Comparison of ENCODE assay signal across 8 mouse cellular contexts in genomic region chr11:102061236-102061940, GRCm38 (mm10). TPM values are rescaled to one million over a fixed set of nuclear protein-coding genes. Genes with fewer than 3 reads are reported as not detected.
DNase-seq lines count a peak whose midpoint lies in the region; ATAC-seq and TF ChIP-seq lines count a peak whose summit lies in the region.

No protein-coding gene starts in this region.

- peak; percentile 56 for ATAC-seq in hindbrain, embryonic 11.5 days (ENCODE audit: low FRiP score)
- peak; percentile 72 for ATAC-seq in lung, embryonic 16.5 days (ENCODE audit: low read depth)

- no peaks in the 10 kb centered on the region for H3K27me3 ChIP-seq in MEL (ENCODE audit: control insufficient read depth in 1 of 2, insufficient read depth in 2 of 2, low read length in 2 of 2)
- H3K27me3 ChIP-seq in hindbrain, embryonic 11.5 days (ENCODE audit: control insufficient read depth, insufficient read depth, low read length) = peaks cover 8% of the 10 kb centered on the region
- H3K27me3 ChIP-seq in lung, embryonic 16.5 days (ENCODE audit: control insufficient read depth, insufficient read depth, low read depth, low read length) = no peaks in the 10 kb centered on the region

- H3K36me3 ChIP-seq in MEL (ENCODE audit: control insufficient read depth in 1 of 2, insufficient read depth in 2 of 2, low read length in 2 of 2) = no peaks in the 10 kb centered on the region; a peak in 2 of 4 replicates
- H3K36me3 ChIP-seq in hindbrain, embryonic 11.5 days (ENCODE audit: control insufficient read depth, insufficient read depth, low read length) = 0 out of 2 replicates have a peak, but pooled peaks cover 2% of the 10 kb centered on the region
- H3K36me3 ChIP-seq in lung, embryonic 16.5 days (ENCODE audit: control insufficient read depth, insufficient read depth, low read length) = no peaks in the 10 kb centered on the region; the same call in 1 of the 2 replicates

- TF ChIP-seq CTCF in MEL (IDR thresholded peaks at IDR 0.05 in 2 of 3, conservative IDR thresholded peaks at IDR 0.05 in 1 of 3; ENCODE audit: control insufficient read depth in 1 of 3, insufficient read depth in 1 of 3, low read depth in 2 of 3, low read length in 3 of 3, poor library complexity in 1 of 3, severe bottlenecking in 1 of 3) = peak; percentile 97 to 99 (median 97)

- TF ChIP-seq EP300 in MEL (IDR thresholded peaks at IDR 0.05; ENCODE audit: low read depth in 1 of 2, low read length in 2 of 2) = no peak

- WGBS in hindbrain, embryonic 11.5 days = 3% methylated on average over 23 of the region's 23 CpGs
- WGBS in lung, embryonic 16.5 days = 4% methylated on average over 23 of the region's 23 CpGs

- H3K79me2 ChIP-seq in MEL (ENCODE audit: control insufficient read depth, insufficient read depth, low read length, poor library complexity) = no peaks in the 10 kb centered on the region

- no peaks in the 10 kb centered on the region for H3K4me1 ChIP-seq in MEL (ENCODE audit: control insufficient read depth in 1 of 2, insufficient read depth in 2 of 2, low read length in 2 of 2)
- no peaks in the 10 kb centered on the region for H3K4me1 ChIP-seq in hindbrain, embryonic 11.5 days (replicated peaks; ENCODE audit: control insufficient read depth, insufficient read depth, low read length)
- H3K4me1 ChIP-seq in lung, embryonic 16.5 days (replicated peaks; ENCODE audit: control insufficient read depth, insufficient read depth, low read length) = peaks cover 8% of the 10 kb centered on the region

- H3K9ac ChIP-seq in MEL (ENCODE audit: control insufficient read depth, low read depth, low read length, poor library complexity, severe bottlenecking) = no peak overlapping the region
- peak overlapping the region; percentile 34; the same call in 1 of the 2 replicates for H3K9ac ChIP-seq in hindbrain, embryonic 11.5 days (ENCODE audit: low read depth, low read length)
- H3K9ac ChIP-seq in lung, embryonic 16.5 days (ENCODE audit: low read length) = peak overlapping the region; percentile 52

- H3K27ac ChIP-seq in MEL (ENCODE audit: control insufficient read depth, low read depth, low read length) = no peak overlapping the region
- H3K27ac ChIP-seq in hindbrain, embryonic 11.5 days (ENCODE audit: low read depth, low read length) = no peak overlapping the region
- no peak overlapping the region for H3K27ac ChIP-seq in lung, embryonic 16.5 days (ENCODE audit: low read length)

- no peak overlapping the region for H3K4me3 ChIP-seq in MEL (ENCODE audit: control insufficient read depth in 1 of 2, insufficient read depth in 1 of 2, low read depth in 2 of 2, low read length in 2 of 2)
- H3K4me3 ChIP-seq in hindbrain, embryonic 11.5 days (ENCODE audit: low read depth, low read length) = peak overlapping the region; percentile 33
- H3K4me3 ChIP-seq in lung, embryonic 16.5 days (ENCODE audit: low read length) = peak overlapping the region; percentile 46

- no peak for TF ChIP-seq POLR2A in MEL (IDR thresholded peaks at IDR 0.05; ENCODE audit: control insufficient read depth in 1 of 2, insufficient read depth in 1 of 2, low read depth in 1 of 2, low read length in 2 of 2, poor library complexity in 1 of 2)

- TF ChIP-seq RAD21 in MEL (IDR thresholded peaks at IDR 0.05; ENCODE audit: low read depth, low read length) = peak; percentile 96

- DNase-seq in MEL (ENCODE audit: low read depth, low spot score) = peak; percentile 84
- DNase-seq in cerebellum, adult 9-10 months = peak; percentile 92
- peak; percentile 70 to 91 for DNase-seq in frontal cortex, adult 2 months (ENCODE audit: extremely low spot score in 1 of 2, low spot score in 1 of 2)
- peak; percentile 90 for DNase-seq in hindbrain, embryonic 11.5 days (ENCODE audit: low spot score)
- peak; percentile 77 for DNase-seq in layer of hippocampus, adult 9-11 months
- DNase-seq in ovary, postnatal 10 days (ENCODE audit: low spot score) = peak; percentile 39
- DNase-seq in thymus, postnatal 0 days (ENCODE audit: low spot score) = peak; percentile 67

- peak overlapping the region; percentile 81 for H3K4me2 ChIP-seq in hindbrain, embryonic 11.5 days (replicated peaks; ENCODE audit: low read depth, low read length)
- H3K4me2 ChIP-seq in lung, embryonic 16.5 days (ENCODE audit: low read depth, low read length) = peak overlapping the region; percentile 75

- H3K9me3 ChIP-seq in MEL (replicated peaks; ENCODE audit: insufficient read depth, low read length) = no peaks in the 10 kb centered on the region
- no peaks in the 10 kb centered on the region for H3K9me3 ChIP-seq in hindbrain, embryonic 11.5 days (ENCODE audit: control insufficient read depth, low read length)
- no peaks in the 10 kb centered on the region for H3K9me3 ChIP-seq in lung, embryonic 16.5 days (ENCODE audit: control insufficient read depth, low read length)

TF ChIP-seq in MEL, 35 proteins besides CTCF, POLR2A, EP300 and RAD21:
- TF ChIP-seq MAZ (IDR thresholded peaks at IDR 0.05; ENCODE audit: low read depth, low read length) = no peak
- peak; percentile 90 for TF ChIP-seq ZNF384 (IDR thresholded peaks at IDR 0.05; ENCODE audit: low read depth, low read length)
- TF ChIP-seq SIN3A (IDR thresholded peaks at IDR 0.05; ENCODE audit: low read length) = 0 out of 2 replicates have a peak, but pooled peaks have one; percentile 30
- peak; percentile 83 for TF ChIP-seq USF1 (IDR thresholded peaks at IDR 0.05; ENCODE audit: low read depth, low read length)
- TF ChIP-seq MEF2A (IDR thresholded peaks at IDR 0.05; ENCODE audit: extremely low read depth, insufficient replicate concordance, low read depth, low read length, poor library complexity, severe bottlenecking) = no peak
- no peak for TF ChIP-seq GATA1 (IDR thresholded peaks at IDR 0.05; ENCODE audit: low read depth, low read length)
- peak; percentile 96 for TF ChIP-seq SMC3 (IDR thresholded peaks at IDR 0.05; ENCODE audit: low read depth, low read length)
- peak; percentile 87 for TF ChIP-seq ZC3H11A (IDR thresholded peaks at IDR 0.05; ENCODE audit: low read depth, low read length)
- no peak for TF ChIP-seq CHD1 (IDR thresholded peaks at IDR 0.05; ENCODE audit: low read depth, low read length)

RNA-seq across cellular contexts. Expression of gene Cd300lg, which starts 20.1 kb away (rescaled TPM):
- 0.08 TPM in 1 of 2 replicates, not detected in the other for total RNA-seq in MEL (2012; rRNA removed)
- under 1 TPM in 1 of 2 experiments, not detected in 1; 0.26 TPM for polyA plus RNA-seq in MEL (2012; ENCODE audit: insufficient read depth in 1 of 2, insufficient read length in 2 of 2, low read depth in 1 of 2, low replicate concordance in 2 of 2, missing spikeins in 1 of 2)
- polyA plus RNA-seq in frontal cortex, adult 2 months (2012; rRNA removed) = 0.25 and 0.28 TPM in 2 replicates
- 0.09 and 0.13 TPM in 2 replicates for polyA plus RNA-seq in hindbrain, embryonic 11.5 days (2014; fragmentation: Nextera tagmentation; extraction: Ambion mirVana)
- polyA plus RNA-seq in lung, embryonic 16.5 days (2015; fragmentation: Nextera tagmentation; extraction: Ambion mirVana) = 0.74 and 1.1 TPM in 2 replicates
- 7.4 and 8.0 TPM in 2 replicates for polyA plus RNA-seq in thymus, postnatal 0 days (2015; fragmentation: Nextera tagmentation; extraction: Ambion mirVana)

RNA-seq across cellular contexts. Expression of gene Mpp2, which starts 26.9 kb away (rescaled TPM):
- total RNA-seq in MEL (2012; rRNA removed) = 2.9 and 4.6 TPM in 2 replicates
- 10 to 100 TPM in 1 of 2 experiments, not detected in 1; 16.3 TPM for polyA plus RNA-seq in MEL (2012; ENCODE audit: insufficient read depth in 1 of 2, insufficient read length in 2 of 2, low read depth in 1 of 2, low replicate concordance in 2 of 2, missing spikeins in 1 of 2)
- 147 and 153 TPM in 2 replicates for polyA plus RNA-seq in frontal cortex, adult 2 months (2012; rRNA removed)
- polyA plus RNA-seq in hindbrain, embryonic 11.5 days (2014; fragmentation: Nextera tagmentation; extraction: Ambion mirVana) = 9.8 and 11.7 TPM in 2 replicates
- polyA plus RNA-seq in lung, embryonic 16.5 days (2015; fragmentation: Nextera tagmentation; extraction: Ambion mirVana) = 6.1 and 6.4 TPM in 2 replicates
- polyA plus RNA-seq in thymus, postnatal 0 days (2015; fragmentation: Nextera tagmentation; extraction: Ambion mirVana) = 1.5 and 1.9 TPM in 2 replicates

RNA-seq across cellular contexts. Expression of gene Mpp3, which starts 33.1 kb away (rescaled TPM):
- 4.6 and 5.5 TPM in 2 replicates for total RNA-seq in MEL (2012; rRNA removed)
- 1 to 10 TPM in 1 of 2 experiments, not detected in 1; 7.1 TPM for polyA plus RNA-seq in MEL (2012; ENCODE audit: insufficient read depth in 1 of 2, insufficient read length in 2 of 2, low read depth in 1 of 2, low replicate concordance in 2 of 2, missing spikeins in 1 of 2)
- 47.6 and 51.0 TPM in 2 replicates for polyA plus RNA-seq in frontal cortex, adult 2 months (2012; rRNA removed)
- 23.3 and 26.5 TPM in 2 replicates for polyA plus RNA-seq in hindbrain, embryonic 11.5 days (2014; fragmentation: Nextera tagmentation; extraction: Ambion mirVana)
- polyA plus RNA-seq in lung, embryonic 16.5 days (2015; fragmentation: Nextera tagmentation; extraction: Ambion mirVana) = 3.7 and 4.1 TPM in 2 replicates
- 0.34 and 0.41 TPM in 2 replicates for polyA plus RNA-seq in thymus, postnatal 0 days (2015; fragmentation: Nextera tagmentation; extraction: Ambion mirVana)

RNA-seq across cellular contexts. Expression of gene Ppy, which starts 39.7 kb away (rescaled TPM):
- not detected in 2 replicates for total RNA-seq in MEL (2012; rRNA removed)
- not detected for polyA plus RNA-seq in MEL (2012; ENCODE audit: insufficient read depth in 1 of 2, insufficient read length in 2 of 2, low read depth in 1 of 2, low replicate concordance in 2 of 2, missing spikeins in 1 of 2)
- polyA plus RNA-seq in frontal cortex, adult 2 months (2012; rRNA removed) = not detected in 2 replicates
- polyA plus RNA-seq in hindbrain, embryonic 11.5 days (2014; fragmentation: Nextera tagmentation; extraction: Ambion mirVana) = not detected in 2 replicates
- polyA plus RNA-seq in lung, embryonic 16.5 days (2015; fragmentation: Nextera tagmentation; extraction: Ambion mirVana) = not detected in 2 replicates
- polyA plus RNA-seq in thymus, postnatal 0 days (2015; fragmentation: Nextera tagmentation; extraction: Ambion mirVana) = 3.7 and 4.4 TPM in 2 replicates

RNA-seq across cellular contexts. Expression of gene Pyy, which starts 46.2 kb away (rescaled TPM):
- not detected in 2 replicates for total RNA-seq in MEL (2012; rRNA removed)
- not detected for polyA plus RNA-seq in MEL (2012; ENCODE audit: insufficient read depth in 1 of 2, insufficient read length in 2 of 2, low read depth in 1 of 2, low replicate concordance in 2 of 2, missing spikeins in 1 of 2)
- not detected in 2 replicates for polyA plus RNA-seq in frontal cortex, adult 2 months (2012; rRNA removed)
- 1.7 and 2.7 TPM in 2 replicates for polyA plus RNA-seq in hindbrain, embryonic 11.5 days (2014; fragmentation: Nextera tagmentation; extraction: Ambion mirVana)
- not detected in 2 replicates for polyA plus RNA-seq in lung, embryonic 16.5 days (2015; fragmentation: Nextera tagmentation; extraction: Ambion mirVana)
- 10.9 and 12.2 TPM in 2 replicates for polyA plus RNA-seq in thymus, postnatal 0 days (2015; fragmentation: Nextera tagmentation; extraction: Ambion mirVana)

Comparison
In these comparisons a context has a peak if more than half of its experiments do, and no peak if none do; other contexts are left out.
1. DNase-seq: peak in every context shown above with its lines; median percentile 92 in cerebellum, adult 9-10 months; 90 in hindbrain, embryonic 11.5 days; 84 in MEL; 80 in frontal cortex, adult 2 months; 77 in layer of hippocampus, adult 9-11 months; 67 in thymus, postnatal 0 days; 39 in ovary, postnatal 10 days.
2. H3K4me3 ChIP-seq: peak in hindbrain, embryonic 11.5 days (single experiment) and lung, embryonic 16.5 days (single experiment); none in MEL (0 of 2).